Mouse (Mus musculus) right cerebral cortex, postnatal 10 days (tissue): ENCODE results near the gene Cfap100.

Experiments used
- DNase-seq, 2 experiments: peaks; one replicate each; pipeline ENCODE4 v3.0.0; 2021; ENCODE audit warnings: low spot score in 2 of 2

Gene Cfap100

GRCm38 (mm10) chr6:90381465-90381864 is 47.1 kb downstream of the Cfap100 start:
- no peak for DNase-seq

GRCm38 (mm10) chr6:90377708-90378107 is 50.9 kb downstream of the Cfap100 start:
- no peak for DNase-seq

- DNase-seq: no peak
Observed at GRCm38 (mm10) chr6:90374647-90375046, 54.0 kb downstream of the Cfap100 start.

GRCm38 (mm10) chr6:90369725-90370553 is 58.7 kb downstream of the Cfap100 start:
- DNase-seq: peak; percentile 49

- DNase-seq: peak; percentile 99 to 100
Observed at GRCm38 (mm10) chr6:90368976-90369724, 59.4 kb downstream of the Cfap100 start, which contains the start of gene Zxdc. TSS of gene Zxdc (plus strand) at chr6:90369492.

- no peak for DNase-seq
Observed at GRCm38 (mm10) chr6:90363301-90363700, 65.3 kb downstream of the Cfap100 start.

GRCm38 (mm10) chr6:90360922-90361614 is 67.5 kb downstream of the Cfap100 start:
- DNase-seq: no peak

GRCm38 (mm10) chr6:90360024-90360781 is 68.4 kb downstream of the Cfap100 start:
- peak; percentile 48 to 53 for DNase-seq

- DNase-seq: no peak
Observed at GRCm38 (mm10) chr6:90359445-90359844, 69.2 kb downstream of the Cfap100 start.

- DNase-seq: no peak
Observed at GRCm38 (mm10) chr6:90358142-90358541, 70.5 kb downstream of the Cfap100 start.
